Mouse (Mus musculus) liver, embryonic 14.5 days (tissue): ENCODE results near the gene Robo1. TPM values are rescaled to one million over a fixed set of nuclear protein-coding genes. Genes with fewer than 3 reads are reported as not detected.

ENCODE experiments used
- ATAC-seq: fragments of 200-750 bp; cut with Nextera tagmentation; 2 replicates; pipeline ENCODE4 v1.8.0; 2017; ENCODE audit warnings: moderate number of reproducible peaks, mild to moderate bottlenecking, moderate library complexity; ENCODE audit not compliant: insufficient read depth
- DNase-seq, 3 experiments: peaks; one replicate each; pipeline ENCODE4 v3.0.0-alpha.2; 2012 to 2013; ENCODE audit warnings: low read depth in 3 of 3, low spot score in 3 of 3
- H3K27ac ChIP-seq: fragments of 300-500 bp; sonication (generic); 2 replicates; pipeline ENCODE4 v1.5.1; 2014; ENCODE audit warnings: moderate library complexity, mild to moderate bottlenecking, control low read depth, inconsistent platforms
- H3K27me3 ChIP-seq: fragments of 300-500 bp; sonication (generic); 2 replicates; pipeline ENCODE4 v1.6.1; 2014; ENCODE audit warnings: mild to moderate bottlenecking, low read length, moderate library complexity; ENCODE audit not compliant: control insufficient read depth, insufficient read depth
- H3K36me3 ChIP-seq: fragments of 300-500 bp; sonication (generic); replicated peaks from 2 replicates; pipeline ENCODE4 v1.6.1; 2014; ENCODE audit warnings: low read depth; ENCODE audit not compliant: control insufficient read depth, insufficient read depth
- H3K4me1 ChIP-seq, 2 experiments: fragments of 200-500 bp in 1 of 2; fragments of 300-500 bp in 1 of 2; sonication (generic) in 1 of 2; replicated peaks; 2 replicates each; pipeline ENCODE4 v1.6.1; 2012 to 2014; ENCODE audit warnings: antibody characterized with exemption in 1 of 2, inconsistent platforms in 1 of 2, low read length in 1 of 2; ENCODE audit not compliant: control insufficient read depth in 2 of 2, insufficient read depth in 2 of 2
- H3K4me2 ChIP-seq: fragments of 300-500 bp; sonication (generic); 2 replicates; pipeline ENCODE4 v1.6.1; 2014; ENCODE audit warnings: low read depth, mild to moderate bottlenecking, control low read depth, moderate library complexity
- H3K4me3 ChIP-seq, 2 experiments: fragments of 200-500 bp in 1 of 2; fragments of 300-500 bp in 1 of 2; sonication (generic) in 1 of 2; 2 replicates each; pipeline ENCODE4 v1.5.1; 2012 to 2014; ENCODE audit warnings: low read depth in 2 of 2, low read length in 2 of 2, mild to moderate bottlenecking in 2 of 2, control low read depth in 1 of 2, inconsistent platforms in 1 of 2, moderate library complexity in 1 of 2; ENCODE audit not compliant: insufficient read depth in 1 of 2
- H3K9ac ChIP-seq: fragments of 300-500 bp; sonication (generic); replicated peaks from 2 replicates; pipeline ENCODE4 v1.6.1; 2014; ENCODE audit warnings: mild to moderate bottlenecking, control low read depth, moderate library complexity
- H3K9me3 ChIP-seq: fragments of 300-500 bp; sonication (generic); 2 replicates; pipeline ENCODE4 v1.6.1; 2016; ENCODE audit warnings: low read length, mixed read lengths; ENCODE audit not compliant: control insufficient read depth
- CTCF ChIP-seq: IDR thresholded peaks from 2 replicates; pipeline ENCODE4 v1.5.1; 2016; ENCODE audit warnings: antibody characterized with exemption, low read depth, control low read depth
- EP300 ChIP-seq: IDR thresholded peaks from 2 replicates; pipeline ENCODE4 v1.6.1; 2016; ENCODE audit warnings: antibody characterized with exemption, low read depth
- WGBS: fragments of 180-500 bp; shearing (Covaris S2); extraction: QIAGEN DNeasy Blood & Tissue Kit; methylation state at CpG from one replicate; pipeline ENCODE4 v1.1.7; 2014; ENCODE audit not compliant: insufficient replicate concordance; 5-methylcytosine and 5-hydroxymethylcytosine counted together
- polyA plus RNA-seq, 2 experiments: library from polyadenylated mRNA; depleted of rRNA in 1 of 2; stranded (reverse) in 1 of 2; unstranded in 1 of 2; fragments of >200 nt; fragmentation: Nextera tagmentation in 1 of 2; extraction: Ambion mirVana in 1 of 2; gene quantifications; 2 replicates each; pipeline versions ENCODE4 v1.2.1 to v1.2.3; 2012 to 2014

Robo1 gene
- polyA plus RNA-seq, 2 experiments, result 3.1 to 3.4 TPM

GRCm38 (mm10) chr16:72663351-72664232 lies 355.5 kb downstream of the Robo1 start:
- Histone ChIP-seq H3K27me3 (peaks cover 2% of the 10 kb centered on the region), H3K27ac (no peak overlapping the region), H3K4me2 (peak overlapping the region; percentile 47), H3K4me1 (no peaks in the 10 kb centered on the region), H3K36me3 (no peaks in the 10 kb centered on the region), H3K9me3 (no peaks in the 10 kb centered on the region), H3K4me3 (peak overlapping the region; percentile 56 to 67), H3K9ac (no peak overlapping the region)
- 0 out of 2 replicates have a peak, but pooled peaks have one; percentile 8 for TF ChIP-seq CTCF
- no peak for TF ChIP-seq EP300
- ATAC-seq (peak; percentile 63; the same call in 1 of the 2 replicates), DNase-seq (no peak)
- WGBS, result under 1% methylated on average over 53 of the region's 55 CpGs

GRCm38 (mm10) chr16:72664233-72664613 lies 356.1 kb downstream of the Robo1 start:
- 4% methylated on average over 12 of the region's 12 CpGs for WGBS
- no peak overlapping the region for H3K27ac ChIP-seq
- no peaks in the 10 kb centered on the region for H3K4me1 ChIP-seq
- H3K27me3 ChIP-seq, result peaks cover 2% of the 10 kb centered on the region
- DNase-seq, result no peak
- TF ChIP-seq CTCF, result no peak
- TF ChIP-seq EP300, result no peak
- no peaks in the 10 kb centered on the region for H3K9me3 ChIP-seq
- H3K9ac ChIP-seq, result no peak overlapping the region
- H3K4me2 ChIP-seq, result peak overlapping the region; percentile 47
- no peaks in the 10 kb centered on the region for H3K36me3 ChIP-seq
- no peak for ATAC-seq
- peak overlapping the region; percentile 56 to 67 for H3K4me3 ChIP-seq

DNA sequence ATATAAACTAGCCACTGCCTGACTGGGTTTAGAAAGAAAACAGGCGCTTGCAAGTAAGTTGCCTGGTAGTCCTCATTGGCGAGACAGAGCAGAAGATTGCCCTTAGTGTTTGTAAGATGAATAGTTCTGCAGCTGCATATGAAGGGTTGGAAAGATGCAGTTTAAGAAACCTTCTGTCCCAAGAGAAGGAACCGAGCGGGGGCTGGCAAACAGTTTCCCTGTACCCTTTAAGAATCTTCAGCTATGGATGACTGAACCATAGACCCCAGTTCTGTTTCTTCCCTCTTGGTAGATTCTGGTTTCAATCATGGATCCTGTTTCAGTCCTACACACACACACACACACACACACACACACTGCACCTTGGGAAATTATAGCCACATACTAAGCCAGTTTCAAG lies 356.7 kb downstream of the Robo1 start:
- H3K36me3 ChIP-seq, result no peaks in the 10 kb centered on the region
- DNase-seq, result no peak
- TF ChIP-seq EP300 (no peak), CTCF (no peak)
- H3K9ac ChIP-seq, result no peak overlapping the region
- ATAC-seq, result no peak
- WGBS, result 33% methylated on average over 4 of the region's 4 CpGs
- no peaks in the 10 kb centered on the region for H3K9me3 ChIP-seq
- H3K27me3 ChIP-seq, result peaks cover 2% of the 10 kb centered on the region
- H3K4me3 ChIP-seq, result peak overlapping the region; percentile 30 to 56
- peak overlapping the region; percentile 47 for H3K4me2 ChIP-seq
- no peak overlapping the region for H3K27ac ChIP-seq
- H3K4me1 ChIP-seq, result no peaks in the 10 kb centered on the region

DNA sequence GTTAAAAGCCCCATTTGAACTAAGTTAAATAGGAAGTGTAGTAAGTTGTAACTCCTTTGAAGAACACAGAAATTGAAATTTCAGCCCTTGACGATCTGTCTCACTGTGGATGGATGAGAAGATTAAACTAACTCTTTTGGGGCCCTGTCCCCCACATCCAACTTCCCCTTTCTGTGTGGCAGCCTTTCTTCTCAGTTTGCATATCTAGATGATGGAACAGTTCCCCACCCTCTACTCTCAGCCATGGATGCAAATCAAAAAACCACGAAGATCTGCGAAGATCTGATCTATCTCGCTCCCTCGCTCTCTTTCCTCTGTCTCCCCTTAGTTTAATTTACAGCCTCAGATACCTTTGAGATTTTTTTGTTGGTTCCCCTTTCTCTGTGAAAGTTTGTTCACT lies 357.3 kb downstream of the Robo1 start:
- peak overlapping the region; percentile 47 for H3K4me2 ChIP-seq
- no peak overlapping the region for H3K9ac ChIP-seq
- H3K4me3 ChIP-seq, result peak overlapping the region in 1 of 2 experiments; percentile 56; a peak in 2 of 4 replicates

GRCm38 (mm10) chr16:72670240-72671038 lies 362.3 kb downstream of the Robo1 start:
- Histone ChIP-seq H3K4me1 (no peaks in the 10 kb centered on the region; a peak in 1 of 4 replicates), H3K36me3 (no peaks in the 10 kb centered on the region), H3K9me3 (no peaks in the 10 kb centered on the region), H3K27ac (no peak overlapping the region), H3K4me2 (no peak overlapping the region), H3K9ac (no peak overlapping the region), H3K4me3 (no peak overlapping the region), H3K27me3 (no peaks in the 10 kb centered on the region)
- ATAC-seq (no peak), DNase-seq (no peak)
- WGBS, result 45% methylated on average over 6 of the region's 6 CpGs
- TF ChIP-seq EP300, result no peak
- no peak for TF ChIP-seq CTCF

More for the DNA sequence above, 357.3 kb downstream of the Robo1 start:
- Histone ChIP-seq H3K4me1 (no peaks in the 10 kb centered on the region; a peak in 1 of 4 replicates), H3K27ac (no peak overlapping the region), H3K36me3 (no peaks in the 10 kb centered on the region), H3K9me3 (no peaks in the 10 kb centered on the region), H3K27me3 (peaks cover 2% of the 10 kb centered on the region)
- DNase-seq (no peak), ATAC-seq (no peak)
- no peak for TF ChIP-seq CTCF
- no peak for TF ChIP-seq EP300
- 15% methylated on average over 5 of the region's 5 CpGs for WGBS
